Mouse (Mus musculus) gonadal fat pad, adult 2 months (tissue): Measurements from ENCODE around the gene Cenpn. TPM values are rescaled to one million over a fixed set of nuclear protein-coding genes. Genes with fewer than 3 reads are reported as not detected.

Experiments
- DNase-seq: peaks from one replicate; pipeline ENCODE4 v3.0.0-alpha.2; 2012; ENCODE audit warnings: low read depth
- polyA plus RNA-seq: library from polyadenylated mRNA; depleted of rRNA; stranded (reverse); fragments of >200 nt; gene quantifications from 2 replicates; pipeline ENCODE4 v1.2.3, GENCODE M21; 2012

The Cenpn gene
- polyA plus RNA-seq, 1 experiment = 2.3 TPM

DNA sequence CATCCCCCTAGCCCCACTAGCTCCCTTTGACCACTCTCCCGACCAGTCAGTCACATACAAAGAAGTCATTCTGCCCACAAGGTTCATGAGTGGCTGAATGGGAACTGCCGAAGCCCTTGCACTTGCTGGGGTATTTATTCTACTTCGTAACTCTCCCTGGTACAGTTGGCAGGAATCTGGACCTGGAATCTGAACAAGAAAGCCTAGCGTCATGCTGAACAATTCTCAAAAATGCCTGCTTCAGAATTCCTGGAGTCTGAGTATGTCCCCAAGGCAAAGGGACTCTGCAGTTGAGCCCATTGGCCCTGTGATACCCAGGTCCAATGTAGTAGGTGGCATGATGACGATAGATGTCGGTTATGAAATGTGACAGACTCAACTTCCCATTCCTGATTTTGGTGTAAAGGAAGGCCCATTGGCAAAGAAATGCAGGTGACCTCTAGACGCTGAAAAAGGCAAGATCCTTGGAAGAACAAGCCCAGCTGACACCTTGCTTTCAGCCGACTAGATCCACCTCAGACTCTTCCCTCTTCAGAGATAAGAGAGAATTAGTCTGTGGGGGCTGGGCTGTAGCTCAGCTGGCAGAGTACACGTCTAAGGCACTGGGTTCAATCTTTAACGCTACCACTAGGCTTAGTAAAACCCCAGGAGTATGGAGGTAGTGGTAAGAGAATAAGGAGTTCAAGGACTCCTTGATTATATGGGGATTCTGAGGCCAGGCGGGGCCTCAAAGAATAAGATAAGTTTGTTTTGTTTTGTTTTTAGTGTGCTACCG, 20.9 kb downstream of the Cenpn start:
- DNase-seq = no peak

DNA sequence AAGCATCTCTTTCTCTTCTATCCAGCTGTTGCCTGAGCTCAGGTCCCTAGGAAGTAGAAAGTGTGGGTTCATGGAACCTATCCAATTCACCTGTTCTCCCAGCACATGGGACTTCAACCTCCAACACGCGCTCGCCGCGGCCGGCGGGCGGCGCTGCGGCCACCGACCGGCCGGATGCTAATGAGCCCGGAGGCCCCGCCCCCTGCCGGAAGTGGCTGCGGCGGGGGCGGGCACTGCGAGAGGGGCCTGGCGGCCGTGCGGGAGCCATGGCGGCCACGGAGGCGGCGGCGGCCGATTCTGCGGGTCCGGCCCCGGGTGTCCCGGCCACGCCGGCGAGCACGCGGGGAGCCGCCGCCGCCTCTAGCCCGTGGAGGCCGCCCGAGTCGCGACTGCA, 21.6 kb downstream of the Cenpn start, which contains the start of gene Atmin:
Gene Atmin, plus strand, starts transcription at position 233 of the 394 bp plus-strand sequence.
- peak; percentile 31 for DNase-seq

DNA sequence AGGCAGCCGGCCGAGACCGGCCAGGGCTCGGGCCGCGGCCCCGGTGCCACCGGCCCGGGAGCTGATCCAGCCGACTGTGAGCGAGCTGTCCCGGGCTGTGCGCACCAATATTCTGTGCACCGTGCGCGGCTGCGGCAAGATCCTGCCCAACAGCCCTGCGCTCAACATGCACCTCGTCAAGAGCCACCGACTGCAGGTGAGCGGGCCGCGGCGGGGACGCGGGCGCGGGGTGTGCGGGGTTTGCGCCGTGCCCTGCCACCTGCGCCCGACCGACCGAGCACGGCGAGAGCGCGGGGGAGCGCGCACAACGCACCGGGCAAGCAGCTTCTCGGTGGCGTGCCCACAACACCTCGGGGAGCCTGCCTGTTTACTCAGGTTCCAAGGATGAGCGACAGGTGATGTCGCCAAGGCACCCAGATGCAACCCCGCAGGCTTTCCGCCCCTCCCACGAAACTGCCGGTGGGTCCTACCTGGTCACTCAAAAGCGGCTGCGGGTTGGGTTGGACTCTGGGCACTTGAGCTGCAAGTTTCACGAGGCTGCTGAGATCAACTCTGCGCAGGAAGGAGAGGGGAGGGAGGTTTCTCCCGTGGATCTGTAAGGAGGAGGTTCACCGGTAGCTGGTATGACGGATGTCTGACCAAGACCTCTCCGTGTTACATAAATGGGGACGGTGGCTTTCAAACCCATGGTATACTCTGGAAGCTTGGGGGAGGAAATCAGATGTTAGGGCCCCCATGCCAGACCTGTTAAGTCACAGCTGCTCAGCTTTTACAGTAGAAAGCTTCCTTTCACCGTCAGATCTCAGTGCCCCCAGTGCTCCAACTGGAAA, 22.2 kb downstream of the Cenpn start:
- DNase-seq = no peak

DNA sequence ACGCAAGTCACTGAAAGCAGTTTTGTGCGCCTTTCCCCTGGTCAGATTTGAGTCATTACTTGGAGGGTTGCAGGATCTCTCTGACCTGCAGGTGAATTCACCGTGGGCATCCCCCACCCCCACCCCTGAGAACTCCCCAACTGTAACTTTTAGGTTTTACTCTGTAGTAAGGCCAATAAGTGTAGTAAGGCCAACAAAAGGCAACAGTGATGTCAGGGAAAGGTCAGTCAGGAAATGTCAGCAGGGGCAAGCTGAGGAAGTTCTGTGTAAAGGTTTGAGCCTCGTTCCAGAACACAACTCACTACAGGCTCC, 22.8 kb downstream of the Cenpn start:
- no peak for DNase-seq

DNA sequence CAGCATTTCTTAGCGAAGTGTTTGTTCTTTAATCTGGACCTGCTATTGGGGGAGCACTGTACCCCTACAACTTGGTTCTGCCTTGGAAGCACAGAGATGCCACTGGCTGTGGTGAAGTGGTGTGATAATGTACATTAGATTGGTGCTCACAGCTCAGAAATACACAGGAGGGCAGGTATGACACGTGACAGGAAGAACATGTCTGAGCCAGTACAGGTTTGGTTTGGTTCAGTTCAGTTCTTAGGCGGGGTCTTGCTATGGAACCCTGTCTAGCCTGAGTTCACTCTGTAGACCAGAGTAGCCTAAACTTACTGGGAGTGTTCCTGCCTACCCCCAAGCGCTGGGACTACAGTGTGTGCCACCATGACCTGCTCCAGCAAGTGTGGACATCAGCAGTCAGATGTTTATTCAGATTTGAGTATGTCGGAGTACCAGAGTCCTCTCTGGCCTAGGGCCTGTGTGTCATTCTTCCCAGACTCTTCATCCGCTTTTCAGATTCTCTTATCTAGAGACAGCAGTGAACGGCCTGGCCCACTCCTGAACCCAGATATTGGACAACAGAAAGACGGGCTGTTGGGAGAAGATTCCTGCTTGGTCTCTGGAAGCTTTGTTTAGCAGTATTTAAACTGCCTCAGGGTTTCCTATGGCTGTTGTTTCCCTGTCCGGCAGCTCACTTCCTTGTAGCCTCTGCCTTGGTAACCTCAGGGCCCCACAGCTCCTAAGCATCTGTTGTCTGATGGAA, 23.8 kb downstream of the Cenpn start:
- no peak for DNase-seq

DNA sequence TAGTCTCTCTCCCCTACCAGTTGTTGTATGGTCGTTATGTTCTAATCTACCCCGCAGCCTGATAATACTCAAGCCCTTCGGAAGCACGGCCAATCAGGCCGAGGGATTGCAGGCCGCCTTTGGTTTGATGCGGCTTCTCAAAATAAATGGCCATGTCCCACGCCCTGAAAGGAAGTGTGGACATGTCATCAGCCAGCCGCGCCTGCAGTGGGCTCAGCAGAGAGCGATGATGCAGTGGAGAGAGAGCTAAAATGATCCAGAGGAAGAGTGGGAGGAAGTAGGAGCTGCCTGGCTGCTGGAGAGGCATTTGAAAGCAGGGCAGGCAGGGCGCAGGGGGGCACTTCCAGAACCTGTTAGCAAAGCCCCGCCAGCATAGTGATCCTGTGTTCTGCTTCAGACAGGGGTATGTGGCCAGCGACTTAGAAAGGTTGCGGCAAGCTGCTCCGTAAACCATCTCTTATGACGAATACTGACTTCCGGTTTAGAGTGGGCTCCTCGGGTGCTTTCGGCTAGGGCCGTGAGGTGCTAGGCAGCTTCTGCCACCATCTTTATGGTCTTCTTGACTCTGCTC, 24.8 kb downstream of the Cenpn start:
- DNase-seq = no peak

DNA sequence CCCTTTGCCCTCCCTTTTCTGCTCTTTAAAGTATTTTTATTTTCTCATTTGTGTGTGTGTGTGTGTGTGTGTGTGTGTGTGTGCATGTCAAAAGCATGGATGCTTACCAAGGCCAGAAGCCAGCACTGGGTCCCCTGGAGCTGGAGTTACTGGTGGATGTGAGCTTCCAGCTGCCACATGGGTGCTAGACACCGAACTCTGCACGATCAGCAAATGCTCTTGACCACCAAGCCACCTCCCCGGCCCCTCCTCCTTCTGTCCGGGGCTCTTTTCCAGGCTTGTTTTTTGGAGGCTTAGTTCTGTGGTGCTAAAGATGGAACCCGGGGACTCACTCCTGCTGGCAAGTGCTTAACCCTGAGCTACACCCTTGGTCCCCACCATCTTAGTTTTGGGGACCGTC, 25.3 kb downstream of the Cenpn start:
- DNase-seq = no peak

DNA sequence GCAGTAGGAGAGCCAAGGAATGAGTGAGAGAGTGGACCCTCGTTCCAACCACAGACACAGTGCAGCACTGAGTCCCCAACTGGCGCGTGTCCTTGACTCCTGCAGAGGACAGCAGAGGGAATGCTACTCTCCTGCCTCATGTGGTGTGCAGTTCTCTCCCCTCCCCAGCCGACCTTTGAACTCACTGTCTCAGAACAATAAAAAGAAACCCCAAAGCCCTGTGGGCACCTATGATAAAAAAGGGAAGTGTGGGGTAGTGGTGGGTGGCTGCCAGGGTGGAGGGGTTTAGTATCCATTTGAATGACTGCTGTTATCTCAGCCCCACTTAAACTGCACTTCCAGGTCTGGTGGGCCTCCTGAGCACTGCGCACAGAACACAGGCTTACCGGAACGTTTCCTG, 26.1 kb downstream of the Cenpn start:
- no peak for DNase-seq

DNA sequence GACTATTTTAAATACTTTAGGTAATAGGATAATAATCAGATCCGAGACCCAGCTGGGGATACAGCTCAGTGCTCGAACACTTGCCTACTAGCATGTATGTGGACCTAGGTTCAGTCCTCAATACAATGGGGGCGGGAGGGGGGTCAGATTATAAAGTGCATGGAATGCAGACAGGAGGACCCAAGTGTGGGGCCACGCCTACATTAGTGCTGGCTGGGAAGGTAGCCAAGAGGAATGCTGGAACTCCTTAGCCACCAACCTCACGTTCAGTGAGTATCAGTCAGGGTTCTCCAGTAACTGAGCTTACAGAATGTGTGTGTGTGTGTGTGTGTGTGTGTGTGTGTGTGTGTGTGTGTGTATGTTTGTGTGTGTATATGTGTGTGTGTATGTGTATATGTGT, 29.8 kb downstream of the Cenpn start:
- no peak for DNase-seq

DNA sequence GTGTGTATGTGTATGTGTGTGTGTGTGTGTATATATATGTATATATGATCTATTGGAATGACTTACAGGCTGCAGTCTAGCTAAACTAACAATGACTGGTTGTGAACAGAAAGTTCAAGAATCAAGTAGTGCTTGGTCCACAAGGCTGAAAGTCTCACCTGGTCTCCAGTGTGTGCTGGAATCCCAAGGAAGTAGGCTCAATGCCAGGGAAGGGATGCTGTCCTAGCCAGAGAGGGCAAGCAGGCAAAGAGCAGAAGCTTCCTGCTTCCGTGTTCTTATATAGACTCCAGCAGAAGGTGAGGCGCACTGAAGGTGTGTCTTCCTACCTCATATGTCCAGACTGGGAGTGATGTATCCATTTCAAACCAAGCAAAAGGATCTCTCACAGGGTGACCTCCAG, 30.2 kb downstream of the Cenpn start:
- no peak for DNase-seq

DNA sequence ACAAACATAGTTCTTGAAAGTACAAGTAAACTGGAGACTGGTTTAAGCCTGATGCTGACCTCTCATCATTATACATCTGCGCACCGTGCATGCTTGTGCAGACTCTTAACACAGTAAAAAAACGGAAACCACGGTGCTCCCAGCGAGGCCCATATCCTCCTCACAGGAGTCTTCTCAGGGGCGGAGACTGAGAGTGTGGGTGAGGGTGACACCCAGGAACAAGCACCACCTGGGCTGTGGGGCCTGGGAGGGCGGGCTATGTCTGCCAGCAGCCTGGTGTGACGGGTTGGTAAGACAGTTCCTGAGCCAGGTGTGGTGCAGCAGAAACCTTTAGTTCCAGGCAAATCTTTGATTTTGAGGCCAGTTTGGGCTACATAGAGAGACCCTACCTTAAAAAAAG, 30.9 kb downstream of the Cenpn start:
- DNase-seq = no peak

DNA sequence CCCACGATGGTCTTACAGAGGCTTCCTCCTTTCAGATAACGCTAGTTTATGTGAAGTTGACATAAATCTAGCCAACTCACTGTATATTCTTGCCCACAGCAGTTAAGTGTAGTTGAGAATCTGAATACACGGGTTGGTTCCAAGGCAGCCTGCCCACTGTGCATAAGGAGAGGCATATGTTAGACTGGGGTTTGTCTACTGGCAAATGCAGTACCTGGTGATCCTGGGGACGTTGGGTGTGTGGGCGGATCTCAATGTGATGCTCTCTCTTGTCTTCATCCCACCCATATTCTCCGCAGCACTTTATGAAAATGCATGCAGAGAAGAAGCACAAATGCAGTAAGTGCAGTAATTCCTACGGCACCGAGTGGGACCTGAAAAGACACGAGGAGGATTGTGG, 32.9 kb downstream of the Cenpn start:
- DNase-seq = no peak

DNA sequence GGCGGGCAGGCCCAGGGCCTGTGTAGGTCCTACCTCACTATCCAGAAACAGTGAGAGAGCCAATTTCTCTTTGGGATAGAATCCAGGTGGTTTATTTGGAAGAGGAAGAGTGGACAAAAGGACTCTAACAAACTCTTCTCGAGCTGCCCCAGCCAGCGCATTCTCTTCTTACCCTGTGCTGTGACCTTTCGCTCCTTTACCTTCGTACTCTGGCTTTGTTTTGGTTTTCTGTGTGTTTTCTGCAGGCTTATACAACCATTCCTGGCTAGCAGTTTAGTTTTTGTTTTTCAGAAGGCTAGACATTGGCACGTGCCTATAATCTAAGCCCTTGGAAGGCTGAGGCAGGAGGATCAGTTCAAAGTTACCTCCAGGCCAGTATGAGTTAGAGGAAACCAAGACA, 48.0 kb downstream of the Cenpn start:
- DNase-seq = no peak

DNA sequence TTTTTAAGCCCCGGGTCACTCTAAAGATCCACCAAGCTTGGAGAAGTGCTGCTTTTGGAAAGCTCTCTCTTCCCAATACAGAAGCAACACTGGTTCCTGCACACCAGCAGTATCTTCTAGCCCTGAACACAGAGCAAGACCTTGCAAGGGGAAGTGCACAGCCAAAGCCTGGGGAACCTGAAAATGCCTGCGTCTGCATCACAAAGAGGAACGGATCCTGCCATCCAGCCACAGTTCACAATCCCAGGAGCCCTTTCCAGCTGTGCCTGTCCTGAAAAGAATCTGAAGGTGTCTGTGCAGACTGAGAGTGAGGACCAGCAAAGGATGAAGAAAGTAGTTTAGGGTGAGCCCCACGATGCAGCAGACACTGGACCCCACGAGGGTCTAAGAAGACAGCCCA, 53.5 kb downstream of the Cenpn start:
- DNase-seq = no peak

DNA sequence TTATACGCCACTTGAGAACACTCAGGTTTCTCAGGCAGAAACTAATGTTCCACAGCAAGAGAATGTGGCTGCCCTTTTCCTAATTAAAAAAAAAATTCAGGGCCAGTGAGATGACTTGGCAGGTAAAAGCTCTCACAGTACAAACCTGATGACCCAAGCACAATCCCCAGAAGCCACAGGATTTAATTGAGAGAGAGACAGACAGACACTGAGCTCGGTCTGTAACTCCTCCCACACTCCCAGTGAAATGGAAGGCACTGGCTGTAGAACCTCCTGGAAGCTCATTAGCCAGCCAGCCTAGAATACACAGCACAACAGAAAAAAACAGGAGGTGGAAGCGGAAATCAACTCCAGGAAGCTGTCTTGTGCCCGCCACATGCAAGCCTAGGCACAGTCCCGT, 54.1 kb downstream of the Cenpn start:
- DNase-seq = no peak

DNA sequence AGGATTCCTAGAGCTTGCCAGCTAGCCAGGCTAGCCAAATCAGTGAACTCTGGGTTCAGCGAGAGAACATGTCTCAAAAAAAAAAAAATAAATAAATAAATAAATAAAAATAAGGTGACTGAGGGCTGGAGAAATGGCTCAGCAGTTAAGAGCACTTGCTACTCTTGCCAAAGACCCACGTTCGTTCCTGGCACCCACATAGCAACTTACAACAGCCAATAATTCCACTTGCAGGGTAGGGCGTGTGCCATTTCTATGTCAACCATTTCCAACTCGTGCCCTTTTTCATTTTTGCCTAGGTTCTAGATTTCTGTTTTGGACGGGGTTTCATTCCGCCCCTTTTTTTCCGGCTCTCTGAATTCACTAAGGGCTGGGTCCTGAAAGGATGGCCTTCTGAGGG, 56.5 kb downstream of the Cenpn start:
- DNase-seq = no peak

DNA sequence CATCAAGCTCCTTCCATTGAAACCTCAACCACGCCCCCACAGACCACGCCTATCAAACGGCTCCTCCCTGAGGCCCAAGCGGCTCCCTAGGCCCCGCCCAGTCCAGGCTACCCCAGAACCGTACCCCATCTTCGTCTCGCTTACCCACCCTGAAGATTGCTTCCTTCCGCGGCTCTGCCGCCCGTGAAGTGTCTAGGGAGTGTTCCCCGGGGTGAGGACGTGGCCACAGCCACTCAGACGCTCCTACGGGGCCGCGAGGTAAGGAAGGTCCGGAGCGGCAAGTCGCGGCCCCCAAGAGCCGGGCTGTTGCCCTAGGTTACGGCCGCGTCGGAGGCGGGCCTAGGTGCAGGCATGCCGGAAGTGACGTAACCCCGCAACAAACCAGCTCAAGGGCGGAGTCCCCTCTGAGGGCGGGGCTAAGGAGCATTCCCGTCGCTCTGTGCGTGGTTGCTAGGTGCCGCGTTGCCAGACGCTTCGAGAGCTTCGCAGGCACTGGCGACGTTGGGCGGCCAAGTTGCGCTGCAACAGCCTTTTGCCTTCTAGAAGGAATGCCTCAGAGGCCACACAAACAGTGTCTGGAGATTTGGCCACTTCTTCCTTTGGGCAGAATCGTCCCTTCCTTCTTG, 57.2 kb downstream of the Cenpn start, which contains the start of gene 1700030J22Rik:
Gene 1700030J22Rik, minus strand, starts transcription at position 329 of the 626 bp plus-strand sequence.
- DNase-seq = peak; percentile 78

DNA sequence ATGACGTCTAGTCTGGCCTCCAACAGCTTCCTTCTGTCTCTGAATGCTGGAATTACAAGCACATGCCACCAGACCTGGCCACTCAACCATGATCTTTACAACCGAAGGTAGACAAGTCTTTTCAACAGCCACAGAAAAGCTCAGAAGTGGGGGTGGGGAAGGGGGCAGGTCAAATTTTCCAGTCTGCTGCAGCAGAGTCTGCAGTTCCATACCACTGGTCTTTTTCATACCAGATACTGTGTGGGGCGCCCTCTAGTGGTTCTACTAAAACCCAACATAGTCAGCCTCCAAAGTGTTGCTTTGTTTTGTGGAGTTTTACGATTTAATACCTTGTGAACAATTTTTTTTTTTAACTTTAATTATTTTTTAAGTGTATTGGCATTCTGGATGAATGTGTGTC, 58.6 kb downstream of the Cenpn start:
- DNase-seq = no peak

DNA sequence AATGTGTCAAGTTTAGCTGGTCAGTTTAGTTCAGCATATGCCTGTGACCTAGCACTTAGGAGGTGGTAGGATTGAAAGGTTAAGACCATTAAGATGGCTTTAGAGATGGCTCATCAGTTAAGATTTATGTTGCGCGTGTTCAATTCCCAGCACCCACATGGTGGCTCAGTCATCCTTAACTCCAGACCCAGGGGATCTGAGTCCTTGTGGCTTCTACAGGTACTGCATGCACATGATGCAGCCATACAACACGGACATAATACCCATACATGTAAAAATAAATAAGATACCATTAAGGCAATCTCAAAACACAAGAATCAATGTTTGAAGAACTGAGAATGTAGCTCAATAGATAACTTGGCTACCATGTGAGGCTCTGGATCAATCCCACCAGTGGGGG, 68.3 kb downstream of the Cenpn start:
- DNase-seq = no peak
